Mouse (Mus musculus) testis, adult 2 months (tissue): Measurements from ENCODE around the gene Fhit. TPM values are rescaled to one million over a fixed set of nuclear protein-coding genes. Genes with fewer than 3 reads are reported as not detected.

Experiments
- H3K27ac ChIP-seq: fragments of 200-500 bp; 2 replicates; pipeline ENCODE4 v1.5.1; 2012; ENCODE audit warnings: low read depth, low read length; ENCODE audit not compliant: control insufficient read depth, insufficient read depth
- H3K27me3 ChIP-seq: fragments of 200-500 bp; 2 replicates; pipeline ENCODE4 v1.6.1; 2012; ENCODE audit warnings: mild to moderate bottlenecking, low read length, moderate library complexity; ENCODE audit not compliant: control insufficient read depth, insufficient read depth
- H3K36me3 ChIP-seq: fragments of 200-500 bp; 2 replicates; pipeline ENCODE4 v1.6.1; 2012; ENCODE audit warnings: mild to moderate bottlenecking, low read length; ENCODE audit not compliant: control insufficient read depth, insufficient read depth
- H3K4me1 ChIP-seq: fragments of 200-500 bp; 2 replicates; pipeline ENCODE4 v1.6.1; 2012; ENCODE audit warnings: low read length; ENCODE audit not compliant: control insufficient read depth, insufficient read depth
- H3K4me3 ChIP-seq: fragments of 200-500 bp; 2 replicates; pipeline ENCODE4 v1.5.1; 2012; ENCODE audit warnings: low read depth, mild to moderate bottlenecking, low read length, moderate library complexity, mixed read lengths; ENCODE audit not compliant: control insufficient read depth
- CTCF ChIP-seq: fragments of 200-500 bp; IDR thresholded peaks from 2 replicates; pipeline ENCODE4 v1.5.1; 2012; ENCODE audit warnings: low read depth, mild to moderate bottlenecking, inconsistent platforms, low read length, moderate library complexity; ENCODE audit not compliant: control insufficient read depth, insufficient read depth, insufficient replicate concordance
- POLR2A ChIP-seq: fragments of 200-500 bp; IDR thresholded peaks from 2 replicates; pipeline ENCODE4 v1.6.1; 2012; ENCODE audit warnings: low read depth, mild to moderate bottlenecking, inconsistent platforms, low read length, moderate library complexity; ENCODE audit not compliant: control insufficient read depth
- polyA plus RNA-seq: library from polyadenylated mRNA; depleted of rRNA; stranded (reverse); fragments of >200 nt; gene quantifications from 2 replicates; pipeline ENCODE4 v1.2.3, GENCODE M21; 2012; rRNA removed

Gene Fhit
- polyA plus RNA-seq, 1 experiment, result 2.0 TPM

GRCm38 (mm10) chr14:9535491-9535890, 1626.3 kb downstream of the Fhit start:
- H3K4me1 ChIP-seq, result no peaks in the 10 kb centered on the region
- no peaks in the 10 kb centered on the region for H3K27me3 ChIP-seq
- H3K36me3 ChIP-seq, result no peaks in the 10 kb centered on the region
- no peak overlapping the region for H3K4me3 ChIP-seq
- H3K27ac ChIP-seq, result no peak overlapping the region
- TF ChIP-seq CTCF (no peak), POLR2A (no peak)

- Histone ChIP-seq H3K27me3 (no peaks in the 10 kb centered on the region), H3K27ac (no peak overlapping the region), H3K4me1 (no peaks in the 10 kb centered on the region), H3K36me3 (no peaks in the 10 kb centered on the region), H3K4me3 (no peak overlapping the region)
- TF ChIP-seq POLR2A (no peak), CTCF (no peak)
Observed at GRCm38 (mm10) chr14:9529247-9529646, 1632.6 kb downstream of the Fhit start.

GRCm38 (mm10) chr14:9526136-9526535, 1635.7 kb downstream of the Fhit start:
- H3K4me1 ChIP-seq, result no peaks in the 10 kb centered on the region
- TF ChIP-seq CTCF, result no peak
- no peak for TF ChIP-seq POLR2A
- H3K36me3 ChIP-seq, result no peaks in the 10 kb centered on the region
- no peak overlapping the region for H3K4me3 ChIP-seq
- H3K27me3 ChIP-seq, result no peaks in the 10 kb centered on the region
- H3K27ac ChIP-seq, result no peak overlapping the region

- H3K4me3 ChIP-seq, result no peak overlapping the region
- no peaks in the 10 kb centered on the region for H3K27me3 ChIP-seq
- no peak for TF ChIP-seq POLR2A
- no peak for TF ChIP-seq CTCF
- H3K4me1 ChIP-seq, result no peaks in the 10 kb centered on the region
- no peaks in the 10 kb centered on the region for H3K36me3 ChIP-seq
- no peak overlapping the region for H3K27ac ChIP-seq
Observed at GRCm38 (mm10) chr14:9517651-9518050, 1644.2 kb downstream of the Fhit start.

GRCm38 (mm10) chr14:9509678-9510077, 1652.2 kb downstream of the Fhit start:
- TF ChIP-seq CTCF (no peak), POLR2A (no peak)
- H3K4me3 ChIP-seq, result no peak overlapping the region
- no peaks in the 10 kb centered on the region for H3K27me3 ChIP-seq
- H3K27ac ChIP-seq, result no peak overlapping the region
- H3K36me3 ChIP-seq, result no peaks in the 10 kb centered on the region
- H3K4me1 ChIP-seq, result no peaks in the 10 kb centered on the region

Other genes starting within 250 kb of the Fhit start
- 0.21 and 0.25 TPM in 2 replicates for gene Gm3839, start 194.7 kb upstream of the Fhit start, polyA plus RNA-seq